Comparison of ENCODE assay signal across 11 mouse cellular contexts in the genomic region with DNA sequence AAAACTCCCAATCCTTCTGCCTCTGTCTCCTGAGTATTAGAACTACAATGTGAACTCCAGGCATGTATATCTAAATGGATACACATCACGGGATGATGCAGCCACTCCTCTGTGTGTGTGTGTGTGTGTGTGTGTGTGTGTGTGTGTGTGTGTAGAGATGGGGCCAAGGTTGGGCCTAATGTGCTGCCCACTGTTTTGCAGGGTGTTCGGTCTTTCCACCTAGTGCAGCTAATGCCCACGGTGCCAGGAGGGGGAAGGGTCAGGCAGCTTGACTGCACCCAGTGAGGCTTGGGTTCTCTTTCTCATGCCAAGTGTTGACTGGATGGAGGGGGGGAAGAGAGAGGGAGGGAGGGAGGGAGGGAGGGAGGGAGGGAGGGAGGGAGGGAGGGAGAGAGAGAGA. TPM values are rescaled to one million over a fixed set of nuclear protein-coding genes. Genes with fewer than 3 reads are reported as not detected.
DNase-seq lines count a peak whose midpoint lies in the region; ATAC-seq lines count a peak whose summit lies in the region.
"Had no signal": no experiment of that assay in that cellular context is flagged by ENCODE, and none has a peak within 500 bp of the region (broad histone marks: within the 10 kb centered on the region; RNA-seq: fewer than 3 reads in every experiment).

No protein-coding gene starts in this region.

- no peak overlapping the region for H3K9ac ChIP-seq in neural tube, embryonic 13.5 days
- H3K9ac ChIP-seq in stomach, embryonic 16.5 days (ENCODE audit: low read length), result no peak overlapping the region
- H3K9ac ChIP-seq: limb, embryonic 15.5 days had no signal

- H3K4me3 ChIP-seq in neural tube, embryonic 13.5 days, result no peak overlapping the region
- H3K4me3 ChIP-seq in stomach, embryonic 16.5 days (replicated peaks; ENCODE audit: low read length), result no peak overlapping the region
- no peak overlapping the region for H3K4me3 ChIP-seq in forebrain, embryonic 10.5 days

- 52% methylated on average over 1 of the region's 3 CpGs for WGBS in neural tube, embryonic 13.5 days
- 46% methylated on average over 3 of the region's 3 CpGs for WGBS in stomach, embryonic 16.5 days
- WGBS in forebrain, embryonic 10.5 days, result 37% methylated on average over 3 of the region's 3 CpGs

- no peaks in the 10 kb centered on the region for H3K9me3 ChIP-seq in neural tube, embryonic 13.5 days
- no peaks in the 10 kb centered on the region for H3K9me3 ChIP-seq in stomach, embryonic 16.5 days (replicated peaks; ENCODE audit: control insufficient read depth, low read length)
- no peaks in the 10 kb centered on the region for H3K9me3 ChIP-seq in forebrain, embryonic 10.5 days
- H3K9me3 ChIP-seq: embryonic facial prominence, embryonic 12.5 days; hindbrain, embryonic 15.5 days; limb, embryonic 15.5 days had no signal

- H3K4me2 ChIP-seq in neural tube, embryonic 13.5 days, result no peak overlapping the region
- no peak overlapping the region for H3K4me2 ChIP-seq in stomach, embryonic 16.5 days (ENCODE audit: low read depth, low read length)

- H3K4me1 ChIP-seq in neural tube, embryonic 13.5 days (replicated peaks), result peaks cover 59% of the 10 kb centered on the region
- H3K4me1 ChIP-seq in stomach, embryonic 16.5 days (ENCODE audit: control insufficient read depth, insufficient read depth, low read length), result peaks cover 26% of the 10 kb centered on the region
- peaks cover 87% of the 10 kb centered on the region for H3K4me1 ChIP-seq in forebrain, embryonic 10.5 days

- peak overlapping the region; percentile 70; the same call in 1 of the 2 replicates for H3K27ac ChIP-seq in neural tube, embryonic 13.5 days (replicated peaks)
- peak overlapping the region; percentile 89 for H3K27ac ChIP-seq in stomach, embryonic 16.5 days (ENCODE audit: low read length)
- H3K27ac ChIP-seq in forebrain, embryonic 10.5 days, result no peak overlapping the region

- 0 out of 2 replicates have a peak, but pooled peaks cover 4% of the 10 kb centered on the region for H3K27me3 ChIP-seq in neural tube, embryonic 13.5 days
- no peaks in the 10 kb centered on the region for H3K27me3 ChIP-seq in stomach, embryonic 16.5 days (ENCODE audit: control insufficient read depth, insufficient read depth, low read length)
- peaks cover 68% of the 10 kb centered on the region for H3K27me3 ChIP-seq in forebrain, embryonic 10.5 days (ENCODE audit: poor library complexity, severe bottlenecking)
- H3K27me3 ChIP-seq: hindbrain, embryonic 15.5 days; limb, embryonic 15.5 days had no signal

- H3K36me3 ChIP-seq in neural tube, embryonic 13.5 days, result no peaks in the 10 kb centered on the region
- no peaks in the 10 kb centered on the region for H3K36me3 ChIP-seq in stomach, embryonic 16.5 days (ENCODE audit: control insufficient read depth, insufficient read depth, low read length)
- H3K36me3 ChIP-seq in forebrain, embryonic 10.5 days (replicated peaks), result no peaks in the 10 kb centered on the region
- H3K36me3 ChIP-seq: embryonic facial prominence, embryonic 12.5 days; hindbrain, embryonic 15.5 days; limb, embryonic 15.5 days had no signal

- peak; percentile 56 for DNase-seq in adrenal gland, postnatal 14 days
- DNase-seq in adrenal gland, adult 18-20 months (ENCODE audit: low spot score in 2 of 2), result no peak
- no peak for DNase-seq in neural tube, embryonic 10.5 days (ENCODE audit: extremely low spot score, low spot score)
- peak; percentile 65 for DNase-seq in kidney, postnatal 14 days
- DNase-seq in forebrain, embryonic 10.5 days (ENCODE audit: extremely low spot score, low spot score), result no peak
- no peak for DNase-seq in lung, postnatal 14 days

- ATAC-seq in neural tube, embryonic 13.5 days (ENCODE audit: low read depth), result no peak; the same call in 1 of the 2 replicates
- no peak for ATAC-seq in stomach, embryonic 16.5 days (ENCODE audit: insufficient read depth, low FRiP score)

RNA-seq across cellular contexts. Expression of gene Rtn4rl1, which starts 19.3 kb away (rescaled TPM):
- total RNA-seq in adrenal gland, postnatal 14 days (2021), result 29.5 and 32.6 TPM in 2 replicates
- total RNA-seq in adrenal gland, adult 18-20 months (2021), result 10 to 100 TPM; 27.7 to 33.2 TPM
- 12.4 and 16.5 TPM in 2 replicates for polyA plus RNA-seq in neural tube, embryonic 13.5 days (2015; fragmentation: Nextera tagmentation; extraction: Ambion mirVana)
- polyA plus RNA-seq in stomach, embryonic 16.5 days (2015; fragmentation: Nextera tagmentation; extraction: Ambion mirVana), result 1.3 and 1.4 TPM in 2 replicates
- polyA plus RNA-seq in forebrain, embryonic 10.5 days (2016; fragmentation: Nextera tagmentation; extraction: Ambion mirVana), result 1.1 and 1.3 TPM in 2 replicates

RNA-seq across cellular contexts. Expression of gene Dph1, which starts 21.8 kb away (rescaled TPM):
- total RNA-seq in adrenal gland, postnatal 14 days (2021), result 22.3 and 28.5 TPM in 2 replicates
- 10 to 100 TPM; 23.4 to 34.5 TPM for total RNA-seq in adrenal gland, adult 18-20 months (2021)
- 13.7 and 15.0 TPM in 2 replicates for polyA plus RNA-seq in neural tube, embryonic 13.5 days (2015; fragmentation: Nextera tagmentation; extraction: Ambion mirVana)
- 20.6 and 20.7 TPM in 2 replicates for polyA plus RNA-seq in stomach, embryonic 16.5 days (2015; fragmentation: Nextera tagmentation; extraction: Ambion mirVana)
- 29.5 TPM in 2 replicates for polyA plus RNA-seq in forebrain, embryonic 10.5 days (2016; fragmentation: Nextera tagmentation; extraction: Ambion mirVana)

RNA-seq across cellular contexts. Expression of gene Ovca2, which starts 34.2 kb away (rescaled TPM):
- 14.5 and 15.8 TPM in 2 replicates for total RNA-seq in adrenal gland, postnatal 14 days (2021)
- 10 to 100 TPM; 15.9 to 19.8 TPM for total RNA-seq in adrenal gland, adult 18-20 months (2021)
- 18.6 and 20.5 TPM in 2 replicates for polyA plus RNA-seq in neural tube, embryonic 13.5 days (2015; fragmentation: Nextera tagmentation; extraction: Ambion mirVana)
- polyA plus RNA-seq in stomach, embryonic 16.5 days (2015; fragmentation: Nextera tagmentation; extraction: Ambion mirVana), result 19.4 and 23.2 TPM in 2 replicates
- 33.6 and 34.0 TPM in 2 replicates for polyA plus RNA-seq in forebrain, embryonic 10.5 days (2016; fragmentation: Nextera tagmentation; extraction: Ambion mirVana)

RNA-seq across cellular contexts. Expression of gene Hic1, which starts 43.6 kb away (rescaled TPM):
- total RNA-seq in adrenal gland, postnatal 14 days (2021), result 14.5 and 17.0 TPM in 2 replicates
- 10 to 100 TPM in 1 of 2 experiments, 1 to 10 TPM in 1; 5.4 to 13.1 TPM for total RNA-seq in adrenal gland, adult 18-20 months (2021)
- polyA plus RNA-seq in neural tube, embryonic 13.5 days (2015; fragmentation: Nextera tagmentation; extraction: Ambion mirVana), result 7.4 and 9.2 TPM in 2 replicates
- polyA plus RNA-seq in stomach, embryonic 16.5 days (2015; fragmentation: Nextera tagmentation; extraction: Ambion mirVana), result 5.1 and 5.9 TPM in 2 replicates
- 0.12 and 0.21 TPM in 2 replicates for polyA plus RNA-seq in forebrain, embryonic 10.5 days (2016; fragmentation: Nextera tagmentation; extraction: Ambion mirVana)

Comparison
In these comparisons a context has a peak if more than half of its experiments do, and no peak if none do; other contexts are left out.
1. DNase-seq: peak in adrenal gland, postnatal 14 days (single experiment) and kidney, postnatal 14 days (single experiment); none in adrenal gland, adult 18-20 months (0 of 2), neural tube, embryonic 10.5 days (single experiment), forebrain, embryonic 10.5 days (single experiment) and lung, postnatal 14 days (single experiment).